Mouse (Mus musculus): ENCODE results near the gene Slc28a1. TPM values are rescaled to one million over a fixed set of nuclear protein-coding genes. Genes with fewer than 3 reads are reported as not detected.
"Not testable (repeated sequence)": the region's sequence is repeated elsewhere in the genome, so short reads cannot be mapped to it uniquely, and the experiment has no call there.

The Slc28a1 gene
- total RNA-seq, 4 experiments from 2014 or later, result not detected

DNA sequence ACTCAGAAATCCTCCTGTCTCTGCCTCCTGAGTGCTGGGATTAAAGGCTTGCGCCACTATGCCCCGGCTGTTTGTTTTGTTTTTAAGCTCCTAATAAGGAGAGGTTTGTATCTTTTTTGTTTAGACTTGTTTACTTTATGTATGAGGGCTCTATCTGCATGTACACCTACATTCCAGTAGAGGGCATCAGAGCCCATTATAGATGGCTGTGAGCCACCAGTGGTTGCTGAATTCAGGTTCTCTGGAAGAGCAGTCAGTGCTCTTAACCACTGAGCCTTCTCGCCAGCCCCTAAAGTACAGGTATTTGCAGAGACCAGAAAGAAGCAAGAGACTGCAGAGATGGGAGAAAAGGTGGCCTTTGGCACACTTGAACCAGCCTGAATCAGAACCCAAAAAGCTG is 52.5 kb downstream of the Slc28a1 start:
- peak in 1 of 2 experiments; percentile 29 for DNase-seq (ENCODE audit: low spot score in 2 of 2)

DNA sequence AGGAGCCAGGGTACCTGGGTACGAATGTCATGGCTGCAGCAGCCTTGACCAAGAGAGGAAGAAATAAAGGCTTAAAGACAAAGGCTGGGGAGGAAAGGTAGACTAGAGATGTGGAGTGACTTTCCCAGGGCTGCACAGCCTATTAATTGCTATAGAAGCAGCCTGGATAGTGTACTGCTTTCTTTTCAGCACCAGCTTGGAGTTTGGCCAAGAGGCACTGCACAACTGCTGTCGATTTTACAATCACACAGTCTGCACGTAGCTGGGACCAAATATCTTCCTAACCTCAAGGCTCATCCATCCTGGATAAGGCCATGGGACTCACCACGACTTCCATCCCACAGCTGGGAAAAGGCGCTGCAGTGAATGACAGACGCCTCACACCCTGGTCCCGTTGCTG is 54.8 kb downstream of the Slc28a1 start:
- no peak for DNase-seq (ENCODE audit: low spot score in 2 of 2)

DNA sequence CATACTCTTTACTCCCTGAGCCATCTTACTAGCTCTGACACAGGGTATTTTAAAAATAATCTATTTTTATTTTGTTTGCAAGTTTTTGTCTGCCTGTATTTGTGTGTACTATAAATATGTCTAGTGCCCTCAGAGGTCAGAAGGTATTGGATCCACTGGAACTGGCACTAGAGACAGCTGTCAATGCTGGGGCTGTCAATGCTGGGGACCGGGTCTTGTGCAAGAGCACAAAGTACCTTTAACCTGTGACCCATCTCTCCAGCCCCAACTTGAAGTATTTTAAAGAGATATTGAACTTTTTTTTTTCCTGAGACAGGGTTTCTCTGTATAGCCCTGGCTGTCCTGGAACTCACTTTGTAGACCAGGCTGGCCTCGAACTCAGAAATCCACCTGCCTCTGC is 59.3 kb downstream of the Slc28a1 start:
- no peak for DNase-seq (ENCODE audit: low spot score in 2 of 2)

DNA sequence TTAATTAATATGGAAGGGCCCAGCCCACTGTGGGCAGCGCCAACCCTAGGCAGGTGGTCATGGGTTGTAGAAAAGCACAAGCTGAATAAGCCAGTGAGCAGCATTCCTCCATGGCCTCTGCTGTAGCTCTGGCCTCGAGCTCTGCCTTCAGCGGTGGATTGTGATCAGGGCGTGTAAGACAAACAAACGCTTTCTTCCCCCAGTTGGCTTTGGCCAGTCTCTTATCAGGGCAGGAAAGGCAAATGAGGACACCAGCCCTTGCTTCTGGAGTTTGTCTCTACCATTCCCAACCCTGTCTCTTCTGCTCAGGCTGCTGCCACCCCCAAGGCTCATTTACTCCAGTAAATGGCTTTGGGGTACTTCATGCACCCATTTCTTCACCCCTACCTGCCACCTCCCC is 60.1 kb downstream of the Slc28a1 start:
- DNase-seq (ENCODE audit: low spot score in 2 of 2), result no peak

DNA sequence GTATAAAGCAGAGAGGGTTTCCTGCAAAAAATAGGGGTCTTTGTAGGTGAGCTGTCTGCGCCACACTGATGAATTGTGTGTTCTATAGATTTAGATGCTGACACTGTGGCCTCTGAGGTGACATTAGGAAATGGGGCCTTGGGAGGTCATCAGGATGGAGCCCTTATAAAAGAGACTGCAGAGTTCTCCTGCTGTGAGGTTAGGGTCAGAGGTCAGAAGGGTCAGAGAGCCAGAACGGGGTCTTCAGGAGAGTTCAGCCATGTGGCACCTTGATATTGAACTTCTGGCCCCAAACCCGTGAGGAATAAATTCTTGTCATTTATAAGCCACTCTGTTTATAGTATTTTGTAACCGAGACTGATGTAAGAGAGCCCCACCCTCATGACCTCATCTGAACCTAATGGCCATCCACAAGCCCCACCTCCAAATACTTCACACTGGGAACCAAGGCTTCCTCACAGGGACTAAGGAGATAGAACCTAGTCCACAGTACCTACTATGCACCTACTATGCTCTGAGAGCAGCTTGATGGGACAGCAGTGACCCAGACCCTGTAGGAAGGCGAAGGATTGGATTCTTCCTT is 61.7 kb downstream of the Slc28a1 start:
- DNase-seq (ENCODE audit: low spot score in 2 of 2), result no peak

DNA sequence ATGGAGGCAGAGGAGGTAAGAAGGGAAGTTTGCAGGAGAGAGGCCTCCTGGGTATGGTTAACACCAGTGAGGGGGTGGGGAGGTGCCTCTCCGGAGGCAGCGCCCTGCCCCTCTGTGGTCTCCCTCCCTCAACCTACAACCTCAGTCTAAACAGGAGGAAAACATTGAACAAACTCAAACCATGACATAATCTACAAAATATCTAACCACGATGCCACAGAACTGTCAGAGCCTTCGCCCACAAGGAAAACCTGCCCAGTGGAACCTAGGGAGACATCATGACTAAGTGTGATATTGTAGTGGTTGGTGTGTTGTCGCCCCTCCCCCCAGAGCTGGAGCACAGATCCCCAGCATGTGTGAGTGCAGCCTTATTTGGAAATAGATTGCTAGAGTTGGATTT is 64.9 kb downstream of the Slc28a1 start:
- DNase-seq (ENCODE audit: low spot score in 2 of 2), result no peak

DNA sequence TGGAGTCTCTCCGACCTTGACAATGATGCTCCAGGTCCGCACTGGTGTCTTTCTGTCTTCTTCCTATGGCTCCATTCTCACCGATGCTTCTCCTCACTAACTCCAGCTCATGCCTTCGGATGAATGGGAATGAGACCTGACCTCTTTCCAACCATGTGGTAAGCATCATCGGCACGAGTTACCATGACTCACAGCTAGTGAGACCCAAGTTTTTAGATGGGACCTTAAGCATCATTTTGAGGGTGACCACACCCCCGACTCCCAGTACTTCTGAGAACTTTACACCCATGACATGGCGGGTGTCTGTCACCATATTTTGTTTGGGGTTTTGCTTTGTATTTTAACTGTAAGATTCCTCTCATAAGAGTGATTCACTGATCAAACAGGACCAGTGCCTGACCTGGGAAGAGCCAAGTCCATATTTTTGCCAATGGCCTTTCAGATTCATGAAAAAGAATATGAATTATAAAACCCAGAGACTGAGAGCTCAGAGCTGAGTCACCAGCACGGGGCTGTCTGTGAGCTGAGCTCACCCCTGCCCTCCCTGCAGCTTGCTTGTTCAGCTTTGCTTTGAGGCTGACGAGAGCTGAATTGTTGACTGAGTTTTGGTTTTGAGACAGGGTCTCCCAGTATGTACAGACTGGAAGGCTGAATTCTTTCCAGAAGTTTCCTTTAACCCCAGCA is 68.0 kb downstream of the Slc28a1 start:
- no peak for DNase-seq (ENCODE audit: low spot score in 2 of 2)

DNA sequence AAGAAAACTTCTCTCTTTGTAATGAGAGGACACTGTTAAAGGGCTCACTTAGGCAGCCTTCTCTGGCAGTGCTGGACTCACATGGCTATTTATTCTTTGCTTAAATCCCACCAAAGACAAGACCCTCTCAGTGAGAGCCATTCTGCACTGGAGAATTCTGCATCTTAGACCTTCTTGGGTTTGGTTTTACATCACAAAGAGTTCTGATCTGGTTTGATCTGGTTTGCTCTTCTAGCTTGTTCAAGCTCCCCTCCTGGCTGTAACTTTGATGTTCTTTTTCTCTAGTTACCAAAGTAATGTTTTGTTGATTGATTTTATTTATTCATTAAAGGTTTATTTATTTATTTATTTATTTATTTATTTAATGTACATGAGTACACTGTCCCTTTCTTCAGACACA is 68.6 kb downstream of the Slc28a1 start:
- DNase-seq (ENCODE audit: low spot score in 2 of 2), result no peak

DNA sequence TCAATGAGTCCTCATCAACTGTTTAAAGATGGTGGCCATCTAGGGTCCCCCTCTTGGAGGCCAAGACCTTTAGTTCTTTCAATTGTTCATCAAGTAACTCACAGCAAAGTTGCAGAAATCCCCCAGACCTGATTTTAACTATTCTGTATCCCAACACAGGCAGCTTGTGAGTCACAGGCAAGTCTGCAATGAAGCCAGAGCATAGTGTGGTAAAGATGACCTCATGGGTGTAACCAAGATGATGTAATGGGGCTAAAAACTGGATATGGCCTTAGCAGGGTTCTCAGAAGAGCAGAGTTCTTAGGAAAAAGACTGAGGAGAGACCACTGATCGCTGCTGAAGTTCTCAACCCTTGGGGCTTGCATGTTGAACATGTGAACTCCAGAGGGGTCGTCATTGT is 69.5 kb downstream of the Slc28a1 start:
- no peak for DNase-seq (ENCODE audit: low spot score in 2 of 2)

DNA sequence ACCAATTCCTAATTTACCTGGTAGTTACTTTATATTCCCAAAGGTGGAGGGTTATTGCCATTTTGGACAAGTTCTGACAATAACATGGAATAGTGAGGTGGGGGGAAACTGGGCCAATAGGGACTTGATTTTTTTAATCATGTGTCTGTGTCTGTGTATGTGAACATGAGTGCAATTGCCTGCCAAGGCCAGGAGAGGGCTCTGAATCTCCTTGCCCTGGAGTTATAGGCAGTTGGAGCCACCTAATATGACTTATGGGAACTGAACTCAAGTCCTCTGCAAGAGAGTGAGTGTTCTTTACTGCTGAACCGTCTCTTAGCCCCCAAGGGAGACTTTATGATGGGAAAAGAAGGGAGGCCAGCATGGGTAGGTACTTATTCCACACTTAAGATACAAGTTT is 70.1 kb downstream of the Slc28a1 start:
- DNase-seq (ENCODE audit: low spot score in 2 of 2), result no peak

DNA sequence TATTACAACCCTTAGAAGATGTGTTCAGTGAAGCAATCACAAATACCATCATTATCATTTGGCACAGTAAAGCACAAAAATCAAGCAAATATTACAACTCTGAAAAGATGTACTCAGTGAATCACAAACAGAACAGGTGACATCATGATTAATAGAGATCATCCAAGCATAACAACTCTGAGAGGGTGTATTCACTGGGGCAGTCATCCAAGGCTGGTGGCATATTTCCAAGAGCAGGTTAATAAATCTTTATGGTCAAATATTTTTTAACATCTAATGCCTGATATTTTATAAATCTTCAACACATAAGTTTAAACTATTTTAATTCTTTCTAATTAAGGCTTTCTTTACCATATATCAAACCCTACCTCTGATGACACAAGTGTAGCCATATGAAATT is 71.4 kb downstream of the Slc28a1 start:
- DNase-seq (ENCODE audit: low spot score in 2 of 2), result not testable (repeated sequence)

DNA sequence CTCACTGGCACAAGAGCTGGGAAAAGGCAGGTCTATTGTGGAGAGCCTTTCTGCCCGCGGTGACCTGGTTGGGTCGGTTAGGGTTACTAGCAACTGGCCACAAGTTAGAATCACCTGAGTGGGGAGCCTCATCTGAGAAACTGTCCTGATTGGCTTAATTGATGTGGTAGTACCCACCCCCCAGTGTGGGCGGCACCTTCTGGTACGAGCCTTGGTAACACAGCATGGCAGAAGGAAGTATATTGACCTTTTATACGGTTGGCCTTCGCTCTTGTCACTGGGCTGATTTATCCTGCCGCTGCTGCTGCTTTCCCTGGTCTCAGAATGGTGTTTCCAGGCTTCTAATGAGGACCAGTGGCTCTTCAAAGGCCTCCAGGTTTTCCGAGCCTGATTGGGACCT is 74.6 kb downstream of the Slc28a1 start:
- DNase-seq (ENCODE audit: low spot score in 2 of 2), result no peak

DNA sequence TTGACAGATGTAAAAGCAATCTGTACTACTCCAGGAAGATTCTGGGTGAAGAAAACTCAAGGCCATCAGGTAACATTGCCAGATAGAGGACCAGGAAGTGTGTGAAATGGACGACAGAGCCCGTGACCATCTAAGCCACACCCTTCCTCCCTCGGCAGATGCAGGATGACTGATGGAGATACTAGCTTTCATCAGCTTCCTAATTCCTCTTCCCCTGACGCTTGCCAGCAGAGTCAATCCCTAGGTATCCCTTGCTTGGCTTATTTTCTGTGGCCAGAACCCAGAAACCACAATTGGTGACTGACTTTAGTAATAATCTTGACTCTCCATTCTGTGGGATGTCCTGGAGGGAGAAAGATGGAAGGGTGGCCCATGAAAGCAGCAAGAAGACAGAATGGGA is 80.9 kb downstream of the Slc28a1 start:
- DNase-seq (ENCODE audit: low spot score in 2 of 2), result no peak

DNA sequence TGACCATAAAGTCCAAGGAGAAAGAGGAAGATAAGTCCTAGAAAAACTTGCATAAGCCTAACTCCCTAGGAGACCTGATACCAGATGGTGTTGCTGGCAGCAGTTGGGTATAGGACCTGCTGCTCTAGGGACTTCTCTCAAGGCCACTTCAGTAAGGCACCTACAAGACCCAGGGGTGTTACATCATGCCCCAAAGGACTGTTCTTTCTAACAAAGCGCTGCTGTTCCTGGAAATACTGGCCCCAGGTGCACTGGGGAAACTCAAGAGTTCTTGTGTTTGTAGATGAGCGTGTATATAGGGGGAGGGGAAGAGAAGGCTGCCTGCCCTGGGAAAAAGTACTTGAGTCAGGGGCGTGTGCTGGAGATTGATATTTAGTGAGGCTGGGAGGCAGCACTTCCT is 82.2 kb downstream of the Slc28a1 start:
- DNase-seq (ENCODE audit: low spot score in 2 of 2), result no peak

DNA sequence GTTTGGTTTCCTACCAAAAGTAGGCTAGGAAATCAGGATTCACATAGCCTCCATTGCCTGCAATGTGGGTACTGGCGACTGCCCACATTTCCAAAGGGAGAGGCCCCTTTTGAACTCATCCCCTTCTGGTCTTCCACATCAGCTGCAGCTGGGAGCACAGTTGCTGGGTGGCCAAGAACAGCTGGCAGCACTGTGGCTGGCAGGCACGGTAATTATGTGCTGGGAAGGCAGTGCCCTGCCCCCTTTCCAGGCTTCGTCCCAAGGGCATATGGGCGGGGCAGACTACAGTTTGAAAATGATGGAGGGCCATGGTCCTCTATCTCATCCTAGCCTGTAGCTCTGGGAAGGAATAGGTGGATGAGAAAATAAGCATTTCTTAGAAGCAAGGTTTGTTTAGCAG is 83.9 kb downstream of the Slc28a1 start:
- peak in 1 of 2 experiments; percentile 6 for DNase-seq (ENCODE audit: low spot score in 2 of 2)

DNA sequence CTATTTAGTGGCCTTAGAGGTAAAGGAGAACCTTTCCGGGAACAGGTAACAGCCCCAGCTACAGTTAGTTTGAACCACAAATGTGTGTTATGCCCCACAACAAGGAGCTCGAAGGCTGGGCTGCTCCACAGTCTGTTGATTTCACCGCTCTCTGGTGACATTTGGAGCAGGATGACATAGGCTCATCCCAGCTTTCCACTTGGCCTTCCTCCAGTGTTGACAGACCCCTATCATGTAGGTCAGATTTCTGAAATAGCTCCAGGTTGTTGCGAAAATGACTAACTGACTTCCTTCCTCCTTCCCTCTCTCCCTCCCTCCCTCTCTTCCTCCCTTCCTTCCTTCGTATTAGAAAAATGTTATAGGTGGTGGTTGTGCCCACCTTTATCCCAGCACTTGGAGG is 84.5 kb downstream of the Slc28a1 start:
- no peak for DNase-seq (ENCODE audit: low spot score in 2 of 2)

DNA sequence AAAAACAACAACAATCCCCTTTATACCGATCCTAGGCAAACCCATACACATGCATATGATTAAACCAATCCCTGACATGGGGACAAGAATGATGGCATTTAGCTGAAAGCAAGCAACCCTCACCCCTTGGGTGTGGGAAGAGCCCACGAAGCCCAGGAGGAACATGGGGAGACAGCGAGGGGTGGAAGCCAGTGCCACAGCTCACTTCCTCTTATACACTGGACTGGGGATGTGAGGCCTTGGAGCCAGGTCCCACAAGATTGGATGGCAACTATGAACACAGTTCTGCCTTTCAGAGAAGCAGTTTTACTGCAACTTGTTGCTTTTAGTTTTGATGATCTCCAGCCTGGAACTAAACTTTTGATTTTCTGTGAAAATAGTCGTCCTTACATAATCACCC is 85.2 kb downstream of the Slc28a1 start:
- no peak for DNase-seq (ENCODE audit: low spot score in 2 of 2)

DNA sequence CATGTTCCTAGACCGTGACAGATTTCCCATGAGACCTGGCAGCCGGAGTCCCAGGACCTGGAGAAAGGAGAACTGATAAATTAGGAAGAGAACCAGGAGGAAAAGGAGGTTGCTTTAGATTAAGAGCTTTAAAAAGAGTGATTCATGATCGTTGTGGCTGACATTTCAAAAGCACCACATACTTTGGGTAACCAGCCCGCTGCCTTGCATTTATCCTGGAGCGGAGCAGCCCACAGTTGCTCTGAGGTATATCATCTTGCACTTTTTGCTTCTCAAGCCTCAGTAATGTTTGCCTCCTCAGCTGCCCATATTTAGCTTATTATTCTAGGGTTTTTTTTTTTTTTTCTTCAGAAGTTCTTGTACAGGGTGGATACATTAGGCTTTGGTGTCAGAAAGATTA is 87.8 kb downstream of the Slc28a1 start:
- no peak for DNase-seq (ENCODE audit: low spot score in 2 of 2)

DNA sequence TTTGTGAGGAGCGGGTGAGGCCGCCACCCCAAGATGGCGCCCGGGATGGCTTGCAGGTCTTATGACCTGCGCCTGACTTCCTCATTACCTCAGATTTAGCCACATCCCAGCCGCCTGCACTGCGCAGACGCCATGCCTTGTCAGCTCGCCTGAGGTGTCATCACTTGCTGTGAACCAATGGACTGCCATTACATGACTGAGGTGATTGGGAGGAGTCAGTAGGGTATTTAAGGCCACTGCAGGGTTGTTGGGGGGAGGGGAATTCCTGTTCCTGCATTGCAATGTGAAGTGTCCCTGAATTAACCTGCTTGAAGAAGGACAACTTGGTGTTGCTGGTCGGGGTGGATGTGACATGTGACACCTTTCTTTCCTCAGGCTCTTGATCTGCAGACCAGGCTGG is 89.0 kb downstream of the Slc28a1 start:
- DNase-seq (ENCODE audit: low spot score in 2 of 2), result not testable (repeated sequence)

DNA sequence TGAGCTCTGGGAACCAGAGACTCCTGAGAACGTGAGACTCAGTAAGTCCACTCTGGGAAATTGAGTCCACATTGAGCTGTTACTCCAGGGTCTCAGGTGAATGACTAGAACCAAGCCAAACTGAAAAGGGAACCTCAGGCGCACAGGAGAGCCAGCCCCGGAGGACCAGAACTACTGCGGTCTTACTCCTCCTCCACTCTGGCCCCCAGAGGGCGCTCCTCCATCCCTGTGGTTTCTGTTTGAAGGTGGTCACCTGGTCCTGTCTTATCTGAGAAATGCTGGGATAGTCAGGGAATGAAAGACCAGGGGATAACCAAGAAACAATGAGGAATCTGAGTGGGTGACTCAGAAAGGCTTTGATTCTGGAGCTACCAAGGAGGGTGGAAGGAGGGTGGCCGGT is 94.3 kb downstream of the Slc28a1 start:
- peak; percentile 14 to 60 for DNase-seq (ENCODE audit: low spot score in 2 of 2)

DNA sequence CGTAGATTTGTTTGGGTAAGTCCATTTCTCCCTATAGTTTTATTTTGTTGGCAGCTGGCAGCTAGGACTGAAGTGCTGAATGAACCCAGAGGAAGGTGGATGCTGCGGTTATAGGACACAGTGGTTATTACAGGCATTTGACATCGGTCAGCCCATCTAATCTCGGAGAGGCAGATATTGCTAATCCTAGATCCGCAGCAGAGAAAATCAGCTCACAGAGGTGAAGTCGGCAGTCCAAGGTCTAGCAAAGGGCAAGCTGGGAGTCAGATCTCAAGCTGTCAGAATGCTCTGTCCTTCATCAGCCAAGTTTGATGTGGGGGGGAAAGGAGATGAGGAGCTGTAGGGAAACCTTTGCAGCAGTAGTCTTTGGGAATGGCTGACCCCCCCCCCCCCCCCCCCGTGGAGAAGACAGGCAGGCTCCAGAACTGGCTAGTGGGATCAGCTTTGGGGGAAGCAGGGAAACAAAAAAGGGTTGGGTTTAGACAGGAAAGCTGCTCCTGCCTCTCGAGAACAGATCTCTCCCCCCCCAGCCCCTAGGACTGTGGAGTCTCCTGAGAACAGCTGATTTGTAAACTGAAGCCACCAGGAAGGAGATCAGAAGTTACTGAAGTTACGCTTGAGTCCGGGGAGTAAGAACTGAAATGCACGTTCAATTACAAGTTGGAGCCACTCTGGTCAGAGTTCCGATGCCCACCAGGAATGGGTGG is 95.5 kb downstream of the Slc28a1 start:
- DNase-seq (ENCODE audit: low spot score in 2 of 2), result no peak

DNA sequence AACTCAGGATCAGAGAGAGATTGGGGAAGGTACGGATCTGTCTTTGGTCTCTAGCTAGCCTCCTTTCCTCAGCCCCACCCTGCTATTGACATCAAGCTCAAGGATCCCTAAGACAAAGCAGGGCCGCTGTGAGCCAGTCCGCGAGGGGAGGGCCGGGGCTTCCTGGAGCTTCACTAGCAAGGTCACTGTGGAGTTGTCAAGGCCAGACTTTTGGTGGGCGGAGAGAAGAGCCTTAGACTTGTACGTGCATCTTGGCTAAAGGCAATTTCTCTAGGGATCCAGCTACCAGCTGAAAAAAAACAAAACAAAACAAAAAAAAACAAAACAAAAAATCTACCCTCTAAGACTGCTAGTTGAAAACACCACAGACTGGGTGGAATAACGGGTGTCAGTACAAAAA is 97.2 kb downstream of the Slc28a1 start:
- no peak for DNase-seq (ENCODE audit: low spot score in 2 of 2)

DNA sequence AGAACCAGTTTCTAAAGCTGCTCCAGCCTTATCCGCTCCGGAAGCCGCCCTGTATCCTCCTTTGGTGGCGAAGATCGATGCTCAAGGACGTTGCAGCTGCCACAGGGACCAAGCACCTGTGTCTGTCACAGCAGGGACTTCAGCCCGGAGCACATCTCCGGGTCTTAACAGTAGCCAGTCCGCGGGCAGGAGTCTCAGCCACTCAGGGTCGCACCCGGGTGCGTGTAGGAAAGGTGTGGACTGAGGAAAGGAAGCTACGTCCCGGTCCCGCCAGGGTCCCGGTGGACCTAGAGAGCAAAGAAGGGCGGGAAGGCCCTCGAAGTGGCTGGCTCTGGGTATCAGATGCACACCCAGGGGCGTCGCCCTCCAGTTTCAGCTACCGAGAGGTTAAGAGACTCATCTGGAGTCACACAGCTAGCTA is 97.7 kb downstream of the Slc28a1 start:
- DNase-seq (ENCODE audit: low spot score in 2 of 2), result no peak

All from layer of hippocampus, adult 8-10 months (tissue).